Mouse (Mus musculus): ENCODE results near the gene Atp8a2. TPM values are rescaled to one million over a fixed set of nuclear protein-coding genes. Genes with fewer than 3 reads are reported as not detected.

The Atp8a2 gene
- polyA plus RNA-seq, 1 experiment from 2014 or later: 10.8 TPM

- Histone ChIP-seq H3K9me3 (replicated peaks) (peaks cover 3% of the 10 kb centered on the region), H3K9ac (no peak overlapping the region), H3K4me3 (no peak overlapping the region), H3K4me1 (replicated peaks) (peaks cover 37% of the 10 kb centered on the region), H3K27me3 (replicated peaks) (no peaks in the 10 kb centered on the region), H3K4me2 (no peak overlapping the region), H3K36me3 (no peaks in the 10 kb centered on the region), H3K27ac (ENCODE audit: poor library complexity, severe bottlenecking) (no peak overlapping the region)
- 78% methylated on average over 5 of the region's 5 CpGs for WGBS
- ATAC-seq (ENCODE audit: insufficient number of reproducible peaks, low FRiP score): no peak
Measured at GRCm38 (mm10) chr14:60188201-60188825, 8.7 kb downstream of the Atp8a2 start.

- H3K27ac ChIP-seq (ENCODE audit: poor library complexity, severe bottlenecking): no peak overlapping the region
- no peak for ATAC-seq (ENCODE audit: insufficient number of reproducible peaks, low FRiP score)
- 80% methylated on average over 2 of the region's 2 CpGs for WGBS
- H3K9me3 ChIP-seq (replicated peaks): no peaks in the 10 kb centered on the region
- peaks cover 25% of the 10 kb centered on the region for H3K4me1 ChIP-seq (replicated peaks)
- no peak overlapping the region for H3K4me3 ChIP-seq
- H3K9ac ChIP-seq: no peak overlapping the region
- no peak overlapping the region for H3K4me2 ChIP-seq
- H3K36me3 ChIP-seq: peaks cover 3% of the 10 kb centered on the region; the same call in 1 of the 2 replicates
- H3K27me3 ChIP-seq (replicated peaks): no peaks in the 10 kb centered on the region
Measured at GRCm38 (mm10) chr14:60181306-60181705, 15.7 kb downstream of the Atp8a2 start.

- 4% methylated on average over 2 of the region's 2 CpGs for WGBS
- Histone ChIP-seq H3K9me3 (replicated peaks) (no peaks in the 10 kb centered on the region), H3K27ac (ENCODE audit: poor library complexity, severe bottlenecking) (no peak overlapping the region), H3K4me1 (replicated peaks) (peaks cover 33% of the 10 kb centered on the region), H3K4me2 (peak overlapping the region; percentile 90), H3K9ac (no peak overlapping the region), H3K36me3 (peaks cover 3% of the 10 kb centered on the region; the same call in 1 of the 2 replicates), H3K4me3 (peak overlapping the region; percentile 83), H3K27me3 (replicated peaks) (peaks cover 12% of the 10 kb centered on the region; the same call in 1 of the 2 replicates)
- no peak for ATAC-seq (ENCODE audit: insufficient number of reproducible peaks, low FRiP score)
Measured at GRCm38 (mm10) chr14:60178571-60178955, 18.4 kb downstream of the Atp8a2 start.

GRCm38 (mm10) chr14:60177614-60178570 is 19.1 kb downstream of the Atp8a2 start:
- Histone ChIP-seq H3K4me2 (peak overlapping the region; percentile 90), H3K9ac (peak overlapping the region; percentile 91), H3K27me3 (replicated peaks) (peaks cover 12% of the 10 kb centered on the region; the same call in 1 of the 2 replicates), H3K27ac (ENCODE audit: poor library complexity, severe bottlenecking) (peak overlapping the region; percentile 70), H3K9me3 (replicated peaks) (no peaks in the 10 kb centered on the region), H3K36me3 (peaks cover 3% of the 10 kb centered on the region; the same call in 1 of the 2 replicates), H3K4me3 (peak overlapping the region; percentile 83), H3K4me1 (replicated peaks) (peaks cover 28% of the 10 kb centered on the region)
- WGBS: 17% methylated on average over 36 of the region's 37 CpGs
- peak; percentile 9; the same call in 1 of the 2 replicates for ATAC-seq (ENCODE audit: insufficient number of reproducible peaks, low FRiP score)

- WGBS: under 1% methylated on average over 82 of the region's 84 CpGs
- Histone ChIP-seq H3K36me3 (peaks cover 3% of the 10 kb centered on the region; the same call in 1 of the 2 replicates), H3K27me3 (replicated peaks) (peaks cover 12% of the 10 kb centered on the region; the same call in 1 of the 2 replicates), H3K27ac (ENCODE audit: poor library complexity, severe bottlenecking) (peak overlapping the region; percentile 70), H3K4me1 (replicated peaks) (peaks cover 34% of the 10 kb centered on the region), H3K9ac (peak overlapping the region; percentile 91), H3K4me2 (peak overlapping the region; percentile 90), H3K9me3 (replicated peaks) (no peaks in the 10 kb centered on the region), H3K4me3 (peak overlapping the region; percentile 83)
- peak; percentile 78 for ATAC-seq (ENCODE audit: insufficient number of reproducible peaks, low FRiP score)
Measured at GRCm38 (mm10) chr14:60176891-60177613, 19.9 kb downstream of the Atp8a2 start.

GRCm38 (mm10) chr14:60176469-60176890 is 20.5 kb downstream of the Atp8a2 start:
- peaks cover 12% of the 10 kb centered on the region; the same call in 1 of the 2 replicates for H3K27me3 ChIP-seq (replicated peaks)
- no peaks in the 10 kb centered on the region for H3K9me3 ChIP-seq (replicated peaks)
- peaks cover 40% of the 10 kb centered on the region for H3K4me1 ChIP-seq (replicated peaks)
- H3K27ac ChIP-seq (ENCODE audit: poor library complexity, severe bottlenecking): peak overlapping the region; percentile 70; the same call in 1 of the 2 replicates
- H3K9ac ChIP-seq: peak overlapping the region; percentile 91
- peak overlapping the region; percentile 83 for H3K4me3 ChIP-seq
- H3K4me2 ChIP-seq: peak overlapping the region; percentile 90
- peaks cover 3% of the 10 kb centered on the region; the same call in 1 of the 2 replicates for H3K36me3 ChIP-seq
- ATAC-seq (ENCODE audit: insufficient number of reproducible peaks, low FRiP score): no peak
- WGBS: 32% methylated on average over 9 of the region's 9 CpGs

GRCm38 (mm10) chr14:60172286-60173055 is 24.5 kb downstream of the Atp8a2 start:
- Histone ChIP-seq H3K4me3 (no peak overlapping the region), H3K4me2 (peak overlapping the region; percentile 2; the same call in 1 of the 2 replicates), H3K27me3 (replicated peaks) (peaks cover 12% of the 10 kb centered on the region; the same call in 1 of the 2 replicates), H3K36me3 (no peaks in the 10 kb centered on the region), H3K4me1 (replicated peaks) (peaks cover 40% of the 10 kb centered on the region), H3K27ac (ENCODE audit: poor library complexity, severe bottlenecking) (peak overlapping the region; percentile 78), H3K9me3 (replicated peaks) (no peaks in the 10 kb centered on the region), H3K9ac (no peak overlapping the region; the same call in 1 of the 2 replicates)
- no peak for ATAC-seq (ENCODE audit: insufficient number of reproducible peaks, low FRiP score)
- 38% methylated on average over 12 of the region's 12 CpGs for WGBS

GRCm38 (mm10) chr14:60170845-60171610 is 26.0 kb downstream of the Atp8a2 start:
- Histone ChIP-seq H3K36me3 (no peaks in the 10 kb centered on the region), H3K9ac (no peak overlapping the region), H3K9me3 (replicated peaks) (no peaks in the 10 kb centered on the region), H3K4me1 (replicated peaks) (peaks cover 32% of the 10 kb centered on the region), H3K27ac (ENCODE audit: poor library complexity, severe bottlenecking) (no peak overlapping the region), H3K4me2 (no peak overlapping the region), H3K4me3 (no peak overlapping the region), H3K27me3 (replicated peaks) (peaks cover 12% of the 10 kb centered on the region; the same call in 1 of the 2 replicates)
- ATAC-seq (ENCODE audit: insufficient number of reproducible peaks, low FRiP score): no peak
- 76% methylated on average over 16 of the region's 16 CpGs for WGBS

- no peaks in the 10 kb centered on the region for H3K27me3 ChIP-seq (replicated peaks)
- no peak overlapping the region for H3K9ac ChIP-seq
- no peak overlapping the region for H3K27ac ChIP-seq (ENCODE audit: poor library complexity, severe bottlenecking)
- ATAC-seq (ENCODE audit: insufficient number of reproducible peaks, low FRiP score): no peak; the same call in 1 of the 2 replicates
- no peak overlapping the region for H3K4me3 ChIP-seq
- 84% methylated on average over 3 of the region's 3 CpGs for WGBS
- H3K9me3 ChIP-seq (replicated peaks): no peaks in the 10 kb centered on the region
- H3K36me3 ChIP-seq: no peaks in the 10 kb centered on the region
- no peak overlapping the region for H3K4me2 ChIP-seq
- no peaks in the 10 kb centered on the region for H3K4me1 ChIP-seq (replicated peaks)
Measured at GRCm38 (mm10) chr14:60163367-60163766, 33.6 kb downstream of the Atp8a2 start.
